Mouse (Mus musculus) stomach, postnatal 0 days (tissue): ENCODE measurements around the gene Abl1. TPM values are rescaled to one million over a fixed set of nuclear protein-coding genes. Genes with fewer than 3 reads are reported as not detected.

Experiments used
- ATAC-seq: fragments of 200-750 bp; cut with Nextera tagmentation; 2 replicates; pipeline ENCODE4 v1.8.0; 2017; ENCODE audit not compliant: low FRiP score, low TSS enrichment
- DNase-seq: peaks from one replicate; pipeline ENCODE4 v3.0.0-alpha.2; 2016; ENCODE audit warnings: low spot score
- H3K27ac ChIP-seq: fragments of 300-500 bp; sonication (generic); replicated peaks from 2 replicates; pipeline ENCODE4 v1.5.1; 2014; ENCODE audit warnings: mild to moderate bottlenecking, control low read depth
- H3K27me3 ChIP-seq: fragments of 300-500 bp; sonication (generic); 2 replicates; pipeline ENCODE4 v1.6.1; 2014; ENCODE audit warnings: low read length; ENCODE audit not compliant: control insufficient read depth, insufficient read depth
- H3K36me3 ChIP-seq: fragments of 300-500 bp; sonication (generic); 2 replicates; pipeline ENCODE4 v1.6.1; 2014; ENCODE audit warnings: low read length, mixed read lengths; ENCODE audit not compliant: control insufficient read depth, insufficient read depth
- H3K4me1 ChIP-seq: fragments of 300-500 bp; sonication (generic); replicated peaks from 2 replicates; pipeline ENCODE4 v1.6.1; 2014; ENCODE audit warnings: antibody characterized with exemption; ENCODE audit not compliant: control insufficient read depth, insufficient read depth
- H3K4me2 ChIP-seq: fragments of 300-500 bp; sonication (generic); replicated peaks from 2 replicates; pipeline ENCODE4 v1.6.1; 2014; ENCODE audit warnings: low read depth, mild to moderate bottlenecking, control low read depth, moderate library complexity
- H3K4me3 ChIP-seq: fragments of 300-500 bp; sonication (generic); 2 replicates; pipeline ENCODE4 v1.5.1; 2014; ENCODE audit warnings: low read depth, low read length, control low read depth
- H3K9ac ChIP-seq: fragments of 300-500 bp; sonication (generic); 2 replicates; pipeline ENCODE4 v1.6.1; 2014; ENCODE audit warnings: mild to moderate bottlenecking, low read length, control low read depth, mixed read lengths
- H3K9me3 ChIP-seq: fragments of 300-500 bp; sonication (generic); 2 replicates; pipeline ENCODE4 v1.6.1; 2016; ENCODE audit warnings: low read length; ENCODE audit not compliant: control insufficient read depth
- CTCF ChIP-seq: IDR thresholded peaks from 2 replicates; pipeline ENCODE4 v1.5.1; 2016; ENCODE audit warnings: antibody characterized with exemption, low read depth, mild to moderate bottlenecking, moderate library complexity
- EP300 ChIP-seq: optimal IDR thresholded peaks from 2 replicates; pipeline ENCODE3; 2016; ENCODE audit warnings: antibody characterized with exemption
- WGBS: fragments of 180-500 bp; shearing (Covaris S2); extraction: QIAGEN DNeasy Blood & Tissue Kit; methylation state at CpG from one replicate; pipeline ENCODE4 v1.1.7; 2014; 5-methylcytosine and 5-hydroxymethylcytosine counted together
- polyA plus RNA-seq: library from polyadenylated mRNA; unstranded; fragments of >200 nt; fragmentation: Nextera tagmentation; extraction: Ambion mirVana; gene quantifications from 2 replicates; pipeline ENCODE4 v1.2.1, GENCODE M21; 2015

Abl1 gene
- polyA plus RNA-seq, 1 experiment from 2014 or later: 11.5 TPM

GRCm38 (mm10) chr2:31641508-31641830, 46.7 kb upstream of the Abl1 start:
- peaks cover 37% of the 10 kb centered on the region for H3K27me3 ChIP-seq
- no peaks in the 10 kb centered on the region for H3K36me3 ChIP-seq
- under 1% methylated on average over 11 of the region's 11 CpGs for whole genome bisulfite sequencing
- no peak for DNase-seq
- no peak overlapping the region for H3K4me3 ChIP-seq
- peaks cover 3% of the 10 kb centered on the region; the same call in 1 of the 2 replicates for H3K4me1 ChIP-seq
- ATAC-seq: no peak
- H3K9me3 ChIP-seq: no peaks in the 10 kb centered on the region
- no peak overlapping the region for H3K27ac ChIP-seq
- no peak overlapping the region for H3K9ac ChIP-seq
- no peak overlapping the region for H3K4me2 ChIP-seq
- TF ChIP-seq CTCF (no peak), EP300 (no peak)

GRCm38 (mm10) chr2:31641929-31642328, 46.2 kb upstream of the Abl1 start:
- Histone ChIP-seq H3K4me3 (0 out of 2 replicates have a peak overlapping the region, but pooled peaks have one; percentile 4), H3K4me2 (no peak overlapping the region), H3K27ac (no peak overlapping the region), H3K4me1 (peaks cover 3% of the 10 kb centered on the region; the same call in 1 of the 2 replicates), H3K27me3 (peaks cover 33% of the 10 kb centered on the region), H3K36me3 (no peaks in the 10 kb centered on the region), H3K9ac (no peak overlapping the region), H3K9me3 (no peaks in the 10 kb centered on the region)
- 6% methylated on average over 18 of the region's 18 CpGs for WGBS
- no peak for ATAC-seq
- DNase-seq: no peak
- TF ChIP-seq EP300: no peak
- no peak for TF ChIP-seq CTCF

DNA sequence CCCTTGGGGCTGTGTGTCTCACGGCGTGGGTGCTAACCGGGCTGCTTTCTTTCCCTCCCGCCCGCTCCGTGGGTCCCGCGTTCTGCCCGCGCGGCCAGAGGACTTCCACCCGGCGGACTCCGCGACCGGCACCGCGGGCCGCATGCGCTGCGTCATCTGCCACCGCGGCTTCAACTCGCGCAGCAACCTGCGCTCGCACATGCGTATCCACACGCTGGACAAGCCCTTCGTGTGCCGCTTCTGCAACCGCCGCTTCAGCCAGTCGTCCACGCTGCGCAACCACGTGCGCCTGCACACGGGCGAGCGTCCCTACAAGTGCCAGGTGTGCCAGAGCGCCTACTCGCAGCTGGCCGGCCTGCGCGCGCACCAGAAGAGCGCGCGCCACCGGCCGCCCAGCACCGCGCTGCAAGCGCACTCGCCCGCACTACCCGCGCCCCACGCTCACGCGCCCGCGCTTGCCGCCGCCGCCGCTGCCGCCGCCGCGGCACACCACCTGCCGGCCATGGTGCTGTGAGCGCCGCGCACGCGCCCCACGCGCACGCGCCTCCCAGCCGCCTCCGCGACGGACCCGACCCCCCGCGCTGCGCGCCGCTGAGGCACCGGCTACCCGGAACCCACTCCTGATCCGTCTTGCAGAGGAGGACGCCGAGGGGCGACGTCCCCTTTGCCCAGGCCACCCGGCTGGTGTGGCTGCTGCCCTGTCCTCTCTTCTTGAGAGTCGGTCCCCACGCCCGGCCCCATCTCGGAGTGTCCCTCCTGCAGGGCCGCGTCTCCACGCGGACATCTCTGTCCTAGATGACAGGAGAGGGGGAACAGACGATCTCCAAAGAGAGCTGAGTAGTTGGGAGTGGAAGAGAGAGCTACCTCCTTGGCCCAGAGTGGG, 34.0 kb upstream of the Abl1 start:
- no peak overlapping the region for H3K9ac ChIP-seq

GRCm38 (mm10) chr2:31654854-31655559, 33.2 kb upstream of the Abl1 start:
- H3K4me2 ChIP-seq: peak overlapping the region; percentile 80
- H3K9ac ChIP-seq: no peak overlapping the region
- H3K9me3 ChIP-seq: no peaks in the 10 kb centered on the region
- H3K27ac ChIP-seq: no peak overlapping the region
- no peaks in the 10 kb centered on the region for H3K36me3 ChIP-seq
- H3K4me3 ChIP-seq: peak overlapping the region; percentile 39
- peak; percentile 55 for DNase-seq
- WGBS: 5% methylated on average over 22 of the region's 22 CpGs
- ATAC-seq: no peak
- H3K4me1 ChIP-seq: no peaks in the 10 kb centered on the region
- TF ChIP-seq CTCF: peak; percentile 73
- no peak for TF ChIP-seq EP300
- peaks cover 12% of the 10 kb centered on the region for H3K27me3 ChIP-seq

More for the DNA sequence above, 34.0 kb upstream of the Abl1 start:
- H3K4me2 ChIP-seq: peak overlapping the region; percentile 80
- H3K4me3 ChIP-seq: peak overlapping the region; percentile 39
- DNase-seq (peak; percentile 37), ATAC-seq (peak; percentile 58)
- TF ChIP-seq EP300: no peak
- peaks cover 12% of the 10 kb centered on the region for H3K27me3 ChIP-seq
- no peaks in the 10 kb centered on the region for H3K36me3 ChIP-seq
- no peaks in the 10 kb centered on the region for H3K4me1 ChIP-seq
- H3K27ac ChIP-seq: no peak overlapping the region
- H3K9me3 ChIP-seq: no peaks in the 10 kb centered on the region
- under 1% methylated on average over 78 of the region's 109 CpGs for WGBS

- no peak for ATAC-seq
- no peaks in the 10 kb centered on the region for H3K9me3 ChIP-seq
- no peak overlapping the region for H3K9ac ChIP-seq
- no peak for DNase-seq
- no peaks in the 10 kb centered on the region for H3K4me1 ChIP-seq
- TF ChIP-seq EP300: no peak
- no peak for TF ChIP-seq CTCF
- H3K27me3 ChIP-seq: peaks cover 12% of the 10 kb centered on the region
- H3K4me2 ChIP-seq: no peak overlapping the region
- H3K4me3 ChIP-seq: no peak overlapping the region
- H3K36me3 ChIP-seq: no peaks in the 10 kb centered on the region
- WGBS: 80% methylated on average over 7 of the region's 7 CpGs
- H3K27ac ChIP-seq: no peak overlapping the region
Measured at GRCm38 (mm10) chr2:31656374-31656773, 31.8 kb upstream of the Abl1 start.
